Mouse (Mus musculus) neural tube, embryonic 14.5 days (tissue): ENCODE measurements at regions not wholly inside any gene's neighbourhood (a gene's known extent, or its start where the extent isn't known, plus 50 kb on each side); places are given as distances from the start of the nearest gene placed in this dataset.

ENCODE experiments used
- ATAC-seq: fragments of 200-750 bp; cut with Nextera tagmentation; 2 replicates; pipeline ENCODE4 v1.8.0; 2017; ENCODE audit warnings: low read depth, mild to moderate bottlenecking, moderate TSS enrichment, moderate library complexity
- H3K27ac ChIP-seq: fragments of 300-500 bp; sonication (generic); 2 replicates; pipeline ENCODE4 v1.5.1; 2014; ENCODE audit warnings: low read depth, mild to moderate bottlenecking, control low read depth, low read length, moderate library complexity, mixed read lengths
- H3K27me3 ChIP-seq: fragments of 300-500 bp; sonication (generic); 2 replicates; pipeline ENCODE4 v1.6.1; 2014; ENCODE audit warnings: low read length; ENCODE audit not compliant: control insufficient read depth, insufficient read depth
- H3K36me3 ChIP-seq: fragments of 300-500 bp; sonication (generic); 2 replicates; pipeline ENCODE4 v1.6.1; 2014; ENCODE audit warnings: low read length, mixed read lengths; ENCODE audit not compliant: control insufficient read depth, insufficient read depth
- H3K4me1 ChIP-seq: fragments of 300-500 bp; sonication (generic); 2 replicates; pipeline ENCODE4 v1.6.1; 2014; ENCODE audit warnings: low read length; ENCODE audit not compliant: control insufficient read depth, insufficient read depth
- H3K4me2 ChIP-seq: fragments of 300-500 bp; sonication (generic); 2 replicates; pipeline ENCODE4 v1.6.1; 2014; ENCODE audit warnings: mild to moderate bottlenecking, low read depth, low read length, control low read depth
- H3K4me3 ChIP-seq: fragments of 300-500 bp; sonication (generic); 2 replicates; pipeline ENCODE4 v1.5.1; 2014; ENCODE audit warnings: low read depth, low read length, control low read depth, mixed read lengths
- H3K9ac ChIP-seq: fragments of 300-500 bp; sonication (generic); replicated peaks from 2 replicates; pipeline ENCODE4 v1.6.1; 2014; ENCODE audit warnings: low read depth, mild to moderate bottlenecking, control low read depth, low read length, mixed read lengths
- H3K9me3 ChIP-seq: fragments of 300-500 bp; sonication (generic); 2 replicates; pipeline ENCODE4 v1.6.1; 2016; ENCODE audit warnings: low read length; ENCODE audit not compliant: control insufficient read depth
- WGBS: fragments of 180-500 bp; shearing (Covaris S2); extraction: QIAGEN DNeasy Blood & Tissue Kit; methylation state at CpG from one replicate; pipeline ENCODE4 v1.1.7; 2014; 5-methylcytosine and 5-hydroxymethylcytosine counted together

GRCm38 (mm10) chr13:16382936-16383511 lies 371.4 kb downstream of the Inhba start:
- Histone ChIP-seq H3K27ac (no peak overlapping the region), H3K4me3 (no peak overlapping the region), H3K36me3 (no peaks in the 10 kb centered on the region), H3K9ac (no peak overlapping the region), H3K27me3 (no peaks in the 10 kb centered on the region), H3K9me3 (no peaks in the 10 kb centered on the region), H3K4me1 (no peaks in the 10 kb centered on the region), H3K4me2 (no peak overlapping the region)
- no peak for ATAC-seq
- 86% methylated on average over 5 of the region's 5 CpGs for WGBS

GRCm38 (mm10) chr13:16416356-16417019 lies 404.8 kb downstream of the Inhba start:
- Histone ChIP-seq H3K9me3 (no peaks in the 10 kb centered on the region), H3K4me2 (no peak overlapping the region)
- ATAC-seq, result no peak

GRCm38 (mm10) chr13:16424147-16424546 lies 412.5 kb downstream of the Inhba start:
- ATAC-seq, result no peak
- H3K4me1 ChIP-seq, result no peaks in the 10 kb centered on the region
- WGBS, result 82% methylated on average over 2 of the region's 2 CpGs
- H3K36me3 ChIP-seq, result no peaks in the 10 kb centered on the region
- H3K4me3 ChIP-seq, result no peak overlapping the region
- no peaks in the 10 kb centered on the region for H3K27me3 ChIP-seq
- H3K27ac ChIP-seq, result no peak overlapping the region
- H3K9ac ChIP-seq, result no peak overlapping the region
- H3K4me2 ChIP-seq, result no peak overlapping the region
- H3K9me3 ChIP-seq, result no peaks in the 10 kb centered on the region

More at GRCm38 (mm10) chr13:16416356-16417019, 404.8 kb downstream of the Inhba start:
- WGBS, result 52% methylated on average over 2 of the region's 2 CpGs
- no peak overlapping the region for H3K9ac ChIP-seq
- H3K4me3 ChIP-seq, result no peak overlapping the region
- no peaks in the 10 kb centered on the region for H3K27me3 ChIP-seq
- no peaks in the 10 kb centered on the region for H3K36me3 ChIP-seq
- no peaks in the 10 kb centered on the region for H3K4me1 ChIP-seq
- H3K27ac ChIP-seq, result no peak overlapping the region

- H3K4me1 ChIP-seq, result no peaks in the 10 kb centered on the region
- H3K27me3 ChIP-seq, result no peaks in the 10 kb centered on the region
- no peaks in the 10 kb centered on the region for H3K36me3 ChIP-seq
- H3K9me3 ChIP-seq, result no peaks in the 10 kb centered on the region
- ATAC-seq, result no peak
- no peak overlapping the region for H3K27ac ChIP-seq
- H3K4me2 ChIP-seq, result no peak overlapping the region
- 92% methylated on average over 2 of the region's 2 CpGs for WGBS
- H3K9ac ChIP-seq, result no peak overlapping the region
- no peak overlapping the region for H3K4me3 ChIP-seq
These were observed 423.8 kb downstream of the Inhba start for GRCm38 (mm10) chr13:16435436-16435835.

- no peak overlapping the region for H3K4me3 ChIP-seq
- H3K4me1 ChIP-seq, result no peaks in the 10 kb centered on the region
- H3K4me2 ChIP-seq, result no peak overlapping the region
- H3K9ac ChIP-seq, result no peak overlapping the region
- H3K9me3 ChIP-seq, result no peaks in the 10 kb centered on the region
- H3K27me3 ChIP-seq, result no peaks in the 10 kb centered on the region
- H3K27ac ChIP-seq, result no peak overlapping the region
- ATAC-seq, result no peak
- H3K36me3 ChIP-seq, result no peaks in the 10 kb centered on the region
These were observed 441.6 kb downstream of the Inhba start for GRCm38 (mm10) chr13:16453234-16453633.

GRCm38 (mm10) chr13:16459743-16460142 lies 448.1 kb downstream of the Inhba start:
- H3K4me1 ChIP-seq, result no peaks in the 10 kb centered on the region
- no peaks in the 10 kb centered on the region for H3K9me3 ChIP-seq
- H3K9ac ChIP-seq, result no peak overlapping the region
- H3K27ac ChIP-seq, result no peak overlapping the region
- no peak overlapping the region for H3K4me3 ChIP-seq
- ATAC-seq, result no peak
- H3K4me2 ChIP-seq, result no peak overlapping the region
- no peaks in the 10 kb centered on the region for H3K36me3 ChIP-seq
- no peaks in the 10 kb centered on the region for H3K27me3 ChIP-seq
- WGBS, result 72% methylated on average over 2 of the region's 2 CpGs

GRCm38 (mm10) chr13:16461681-16462080 lies 450.0 kb downstream of the Inhba start:
- no peak for ATAC-seq
- Histone ChIP-seq H3K27me3 (no peaks in the 10 kb centered on the region), H3K9me3 (no peaks in the 10 kb centered on the region), H3K4me1 (no peaks in the 10 kb centered on the region), H3K9ac (no peak overlapping the region), H3K36me3 (no peaks in the 10 kb centered on the region), H3K4me3 (no peak overlapping the region), H3K4me2 (no peak overlapping the region), H3K27ac (no peak overlapping the region)
- 93% methylated on average over 2 of the region's 2 CpGs for WGBS

- Histone ChIP-seq H3K27me3 (no peaks in the 10 kb centered on the region), H3K9me3 (no peaks in the 10 kb centered on the region), H3K36me3 (no peaks in the 10 kb centered on the region), H3K27ac (no peak overlapping the region), H3K4me1 (no peaks in the 10 kb centered on the region), H3K4me2 (no peak overlapping the region), H3K4me3 (no peak overlapping the region), H3K9ac (no peak overlapping the region)
- 98% methylated on average over 1 of the region's 1 CpGs for WGBS
- no peak for ATAC-seq
These were observed 453.2 kb downstream of the Inhba start for GRCm38 (mm10) chr13:16464823-16465222.

- H3K27me3 ChIP-seq, result no peaks in the 10 kb centered on the region
- H3K4me3 ChIP-seq, result no peak overlapping the region
- H3K4me1 ChIP-seq, result no peaks in the 10 kb centered on the region
- no peak overlapping the region for H3K27ac ChIP-seq
- no peak overlapping the region for H3K9ac ChIP-seq
- H3K4me2 ChIP-seq, result no peak overlapping the region
- H3K9me3 ChIP-seq, result no peaks in the 10 kb centered on the region
- no peaks in the 10 kb centered on the region for H3K36me3 ChIP-seq
- ATAC-seq, result no peak
- 76% methylated on average over 1 of the region's 1 CpGs for WGBS
These were observed 453.7 kb downstream of the Inhba start for GRCm38 (mm10) chr13:16465317-16465716.
